ENCODE assay signal across 9 mouse cellular contexts in genomic region chr12:81402187-81402586, GRCm38 (mm10). TPM values are rescaled to one million over a fixed set of nuclear protein-coding genes. Genes with fewer than 3 reads are reported as not detected.
DNase-seq lines count a peak whose midpoint lies in the region; ATAC-seq and TF ChIP-seq lines count a peak whose summit lies in the region.
"Had no signal": no experiment of that assay in that cellular context is flagged by ENCODE, and none has a peak within 500 bp of the region (broad histone marks: within the 10 kb centered on the region; RNA-seq: fewer than 3 reads in every experiment).

No protein-coding gene starts in this region.

- H3K27ac ChIP-seq in hindbrain, embryonic 10.5 days: no peak overlapping the region
- no peak overlapping the region for H3K27ac ChIP-seq in hindbrain, embryonic 13.5 days
- H3K27ac ChIP-seq in hindbrain, postnatal 0 days: no peak overlapping the region

- H3K9me3 ChIP-seq in hindbrain, embryonic 10.5 days: no peaks in the 10 kb centered on the region
- no peaks in the 10 kb centered on the region for H3K9me3 ChIP-seq in hindbrain, embryonic 13.5 days
- no peaks in the 10 kb centered on the region for H3K9me3 ChIP-seq in hindbrain, postnatal 0 days (ENCODE audit: low read length)
- H3K9me3 ChIP-seq: megakaryocyte, embryonic 14.5 days had no signal

- no peak overlapping the region for H3K4me3 ChIP-seq in hindbrain, embryonic 10.5 days
- no peak overlapping the region for H3K4me3 ChIP-seq in hindbrain, embryonic 13.5 days
- H3K4me3 ChIP-seq in hindbrain, postnatal 0 days (ENCODE audit: low read length): no peak overlapping the region
- H3K4me3 ChIP-seq: megakaryocyte, embryonic 14.5 days had no signal

- H3K27me3 ChIP-seq in hindbrain, embryonic 10.5 days (ENCODE audit: insufficient read depth, poor library complexity, severe bottlenecking): no peaks in the 10 kb centered on the region
- no peaks in the 10 kb centered on the region for H3K27me3 ChIP-seq in hindbrain, embryonic 13.5 days
- H3K27me3 ChIP-seq in hindbrain, postnatal 0 days (ENCODE audit: insufficient read depth, low read length): no peaks in the 10 kb centered on the region
- H3K27me3 ChIP-seq: megakaryocyte, embryonic 14.5 days had no signal

- 29% methylated on average over 1 of the region's 1 CpGs for WGBS in hindbrain, embryonic 10.5 days
- WGBS in hindbrain, embryonic 13.5 days: 19% methylated on average over 1 of the region's 1 CpGs
- WGBS in hindbrain, postnatal 0 days: 18% methylated on average over 1 of the region's 1 CpGs

- no peak for ATAC-seq in hindbrain, embryonic 13.5 days (ENCODE audit: low FRiP score)
- ATAC-seq in hindbrain, postnatal 0 days: peak; percentile 43; the same call in 1 of the 2 replicates
- peak; percentile 84 for ATAC-seq in megakaryocyte-erythroid progenitor cell, adult 5-6 weeks (replicated peaks; ENCODE audit: low FRiP score, low TSS enrichment, poor library complexity, severe bottlenecking)

- TF ChIP-seq CTCF in hindbrain, postnatal 0 days (IDR thresholded peaks at IDR 0.05; ENCODE audit: low read depth): peak; percentile 93

- H3K4me1 ChIP-seq in hindbrain, embryonic 10.5 days (replicated peaks): no peaks in the 10 kb centered on the region
- H3K4me1 ChIP-seq in hindbrain, embryonic 13.5 days (replicated peaks): no peaks in the 10 kb centered on the region
- no peaks in the 10 kb centered on the region for H3K4me1 ChIP-seq in hindbrain, postnatal 0 days (ENCODE audit: insufficient read depth, low read length)
- H3K4me1 ChIP-seq: megakaryocyte, embryonic 14.5 days had no signal

- peak; percentile 58 for DNase-seq in hindbrain, embryonic 10.5 days (ENCODE audit: low spot score)
- DNase-seq in adrenal gland, postnatal 14 days: peak; percentile 78
- DNase-seq in embryo, embryonic 9.5 days (ENCODE audit: extremely low spot score): peak; percentile 68
- DNase-seq in hindbrain, postnatal 0 days (ENCODE audit: low spot score): peak; percentile 83
- DNase-seq in layer of hippocampus, postnatal 36 days: peak; percentile 37 to 70
- peak; percentile 57 for DNase-seq in telencephalon, adult 2 months (ENCODE audit: low read depth, low spot score)

- H3K9ac ChIP-seq in hindbrain, embryonic 13.5 days: no peak overlapping the region
- H3K9ac ChIP-seq in hindbrain, postnatal 0 days (replicated peaks; ENCODE audit: low read length): no peak overlapping the region

- no peaks in the 10 kb centered on the region for H3K36me3 ChIP-seq in hindbrain, embryonic 10.5 days
- H3K36me3 ChIP-seq in hindbrain, embryonic 13.5 days: no peaks in the 10 kb centered on the region
- no peaks in the 10 kb centered on the region for H3K36me3 ChIP-seq in hindbrain, postnatal 0 days (ENCODE audit: insufficient read depth, low read length)

- no peak overlapping the region for H3K4me2 ChIP-seq in hindbrain, embryonic 13.5 days
- H3K4me2 ChIP-seq in hindbrain, postnatal 0 days (ENCODE audit: low read depth, low read length): no peak overlapping the region

RNA-seq across cellular contexts. Expression of gene Adam4, which starts 19.6 kb away (rescaled TPM):
- 0.25 and 0.50 TPM in 2 replicates for polyA plus RNA-seq in hindbrain, embryonic 10.5 days (2016; fragmentation: Nextera tagmentation; extraction: Ambion mirVana)
- polyA plus RNA-seq in hindbrain, embryonic 13.5 days (2015; fragmentation: Nextera tagmentation; extraction: Ambion mirVana): 0.50 and 0.61 TPM in 2 replicates
- 1.4 and 1.7 TPM in 2 replicates for total RNA-seq in adrenal gland, postnatal 14 days (2021)
- 1.5 TPM in 2 replicates for total RNA-seq in hindbrain, postnatal 0 days (2014; rRNA removed)
- polyA plus RNA-seq in hindbrain, postnatal 0 days (2015; fragmentation: Nextera tagmentation; extraction: Ambion mirVana): 0.11 TPM in 2 replicates
- total RNA-seq in layer of hippocampus, postnatal 36 days (2021): 1 to 10 TPM; 2.9 to 3.7 TPM
- 4.3 and 6.9 TPM in 2 replicates for total RNA-seq in megakaryocyte-erythroid progenitor cell, adult 5-6 weeks (2014; fragmentation: Nextera tagmentation)
- total RNA-seq in megakaryocyte-erythroid progenitor cell, adult 5-6 weeks (2017): not detected in 2 replicates

RNA-seq across cellular contexts. Expression of gene Gm4787, which starts 22.9 kb away (rescaled TPM):
- 0.20 and 0.21 TPM in 2 replicates for polyA plus RNA-seq in hindbrain, embryonic 10.5 days (2016; fragmentation: Nextera tagmentation; extraction: Ambion mirVana)
- polyA plus RNA-seq in hindbrain, embryonic 13.5 days (2015; fragmentation: Nextera tagmentation; extraction: Ambion mirVana): 0.34 and 0.48 TPM in 2 replicates
- total RNA-seq in adrenal gland, postnatal 14 days (2021): 0.78 and 1.2 TPM in 2 replicates
- total RNA-seq in hindbrain, postnatal 0 days (2014; rRNA removed): 0.68 and 3.5 TPM in 2 replicates
- polyA plus RNA-seq in hindbrain, postnatal 0 days (2015; fragmentation: Nextera tagmentation; extraction: Ambion mirVana): 0.09 and 0.11 TPM in 2 replicates
- total RNA-seq in layer of hippocampus, postnatal 36 days (2021): 1 to 10 TPM; 1.6 to 2.5 TPM
- total RNA-seq in megakaryocyte-erythroid progenitor cell, adult 5-6 weeks (2014; fragmentation: Nextera tagmentation): 1.5 and 6.8 TPM in 2 replicates
- 0.23 TPM in 1 of 2 replicates, not detected in the other for total RNA-seq in megakaryocyte-erythroid progenitor cell, adult 5-6 weeks (2017)
